15 mouse cellular contexts compared by ENCODE assay signal in the genomic region with DNA sequence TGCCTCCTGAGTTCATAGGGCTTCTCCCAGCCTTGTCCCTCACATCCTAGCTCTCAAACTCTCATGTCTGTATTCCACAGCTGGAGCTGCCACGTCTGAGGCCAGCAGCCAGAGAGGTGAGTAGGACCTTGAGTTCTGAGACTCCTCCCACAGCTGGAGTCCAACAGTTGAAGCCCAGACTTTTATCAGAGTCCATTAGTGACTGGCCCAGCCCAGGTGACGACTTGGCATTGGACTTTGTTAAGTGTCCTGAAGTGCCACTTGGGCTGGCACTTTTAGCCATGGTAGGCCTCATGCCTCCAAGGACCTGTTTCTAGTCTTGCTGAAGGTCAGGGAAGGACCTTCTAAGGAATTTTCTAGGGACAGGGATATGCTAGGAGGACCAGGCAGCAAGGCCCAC. TPM values are rescaled to one million over a fixed set of nuclear protein-coding genes. Genes with fewer than 3 reads are reported as not detected.
A peak's percentile ranks its signal among the peaks of the same experiment; 100 is the strongest.
DNase-seq lines count a peak whose midpoint lies in the region; ATAC-seq and TF ChIP-seq lines count a peak whose summit lies in the region.
"Had no signal": no experiment of that assay in that cellular context is flagged by ENCODE, and none has a peak within 500 bp of the region (broad histone marks: within the 10 kb centered on the region; RNA-seq: fewer than 3 reads in every experiment).

No protein-coding gene starts in this region.

- H3K27me3 ChIP-seq in liver, postnatal 0 days (ENCODE audit: insufficient read depth, low read length): no peaks in the 10 kb centered on the region
- H3K27me3 ChIP-seq in midbrain, embryonic 15.5 days (replicated peaks): no peaks in the 10 kb centered on the region
- H3K27me3 ChIP-seq: midbrain, embryonic 13.5 days; neural tube, embryonic 12.5 days had no signal

- no peak for DNase-seq in liver, postnatal 0 days
- no peak for DNase-seq in liver
- DNase-seq in heart, postnatal 25 days (ENCODE audit: low spot score): peak; percentile 4
- peak; percentile 49 to 60 for DNase-seq in kidney, postnatal 36 days
- no peak for DNase-seq in layer of hippocampus, postnatal 10 days (ENCODE audit: low spot score in 2 of 2)
- DNase-seq in layer of hippocampus, adult 18-20 months (ENCODE audit: low spot score in 2 of 2): no peak
- DNase-seq in cerebellum, adult 11 months: no peak
- DNase-seq: forebrain, postnatal 0 days; left cerebral cortex, postnatal 4 days; lung, embryonic 14.5 days; right cerebral cortex, adult 18-20 months; thymus, postnatal 25 days had no signal

- H3K9ac ChIP-seq in liver, postnatal 0 days (replicated peaks): no peak overlapping the region
- no peak overlapping the region for H3K9ac ChIP-seq in midbrain, embryonic 15.5 days
- H3K9ac ChIP-seq: forebrain, postnatal 0 days; lung, embryonic 14.5 days; midbrain, embryonic 13.5 days; neural tube, embryonic 12.5 days had no signal

- 0 out of 2 replicates have a peak, but pooled peaks have one; percentile 17 for ATAC-seq in liver, postnatal 0 days
- no peak for ATAC-seq in midbrain, embryonic 15.5 days (replicated peaks)
- ATAC-seq: forebrain, postnatal 0 days; midbrain, embryonic 13.5 days had no signal

- no peaks in the 10 kb centered on the region for H3K4me1 ChIP-seq in liver, postnatal 0 days (ENCODE audit: insufficient read depth)
- peaks cover 2% of the 10 kb centered on the region for H3K4me1 ChIP-seq in midbrain, embryonic 15.5 days
- H3K4me1 ChIP-seq: neural tube, embryonic 12.5 days had no signal

- no peak overlapping the region for H3K4me3 ChIP-seq in liver, postnatal 0 days (ENCODE audit: low read depth, low read length)
- no peak overlapping the region for H3K4me3 ChIP-seq in midbrain, embryonic 15.5 days
- H3K4me3 ChIP-seq: midbrain, embryonic 13.5 days; neural tube, embryonic 12.5 days had no signal

- TF ChIP-seq EP300 in liver, postnatal 0 days (IDR thresholded peaks at IDR 0.05; ENCODE audit: low read depth): no peak

- no peak overlapping the region for H3K27ac ChIP-seq in liver, postnatal 0 days (ENCODE audit: low read depth)
- no peak overlapping the region for H3K27ac ChIP-seq in midbrain, embryonic 15.5 days
- H3K27ac ChIP-seq: midbrain, embryonic 13.5 days; neural tube, embryonic 12.5 days had no signal

- no peaks in the 10 kb centered on the region for H3K9me3 ChIP-seq in liver, postnatal 0 days (ENCODE audit: low read length)
- no peaks in the 10 kb centered on the region for H3K9me3 ChIP-seq in midbrain, embryonic 15.5 days
- H3K9me3 ChIP-seq: midbrain, embryonic 13.5 days; neural tube, embryonic 12.5 days had no signal

- TF ChIP-seq CTCF in liver, postnatal 0 days (IDR thresholded peaks at IDR 0.05; ENCODE audit: low read depth): no peak

- intact Hi-C loops in heart, postnatal 25 days (cut with DNase I): no loop called here

- H3K4me2 ChIP-seq in liver, postnatal 0 days (ENCODE audit: low read depth, low read length): no peak overlapping the region
- no peak overlapping the region for H3K4me2 ChIP-seq in midbrain, embryonic 15.5 days
- H3K4me2 ChIP-seq: lung, embryonic 14.5 days; midbrain, embryonic 13.5 days; neural tube, embryonic 12.5 days had no signal

- whole genome bisulfite sequencing in liver, postnatal 0 days (ENCODE audit: insufficient replicate concordance): 57% methylated on average over 2 of the region's 2 CpGs
- WGBS in midbrain, embryonic 15.5 days: 75% methylated on average over 2 of the region's 2 CpGs

- no peaks in the 10 kb centered on the region for H3K36me3 ChIP-seq in liver, postnatal 0 days (replicated peaks; ENCODE audit: insufficient read depth, low read length)
- no peaks in the 10 kb centered on the region for H3K36me3 ChIP-seq in midbrain, embryonic 15.5 days (replicated peaks)
- H3K36me3 ChIP-seq: midbrain, embryonic 13.5 days; neural tube, embryonic 12.5 days had no signal

RNA-seq across cellular contexts. Expression of a gene that starts 14.0 kb away (rescaled TPM):
- 7.2 and 8.4 TPM in 2 replicates for polyA plus RNA-seq in liver, postnatal 0 days (2015; fragmentation: Nextera tagmentation; extraction: Ambion mirVana)
- total RNA-seq in heart, postnatal 25 days (2021): 10 to 100 TPM; 14.0 to 15.1 TPM
- 10 to 100 TPM; 22.5 to 24.3 TPM for total RNA-seq in layer of hippocampus, postnatal 10 days (2021)
- 10 to 100 TPM; 31.4 to 32.5 TPM for total RNA-seq in layer of hippocampus, adult 18-20 months (2021)
- polyA plus RNA-seq in midbrain, embryonic 15.5 days (2015; fragmentation: Nextera tagmentation; extraction: Ambion mirVana): 55.2 TPM in 2 replicates

RNA-seq across cellular contexts. Expression of a gene that starts 32.2 kb away (rescaled TPM):
- polyA plus RNA-seq in liver, postnatal 0 days (2015; fragmentation: Nextera tagmentation; extraction: Ambion mirVana): 24.1 and 30.1 TPM in 2 replicates
- total RNA-seq in heart, postnatal 25 days (2021): 100 to 1,000 TPM; 206 to 224 TPM
- total RNA-seq in layer of hippocampus, postnatal 10 days (2021): 100 to 1,000 TPM; 370 to 417 TPM
- 100 to 1,000 TPM; 378 to 398 TPM for total RNA-seq in layer of hippocampus, adult 18-20 months (2021)
- polyA plus RNA-seq in midbrain, embryonic 15.5 days (2015; fragmentation: Nextera tagmentation; extraction: Ambion mirVana): 45.0 and 47.9 TPM in 2 replicates

Comparison
In these comparisons a context has a peak if more than half of its experiments do, and no peak if none do; other contexts are left out.
1. DNase-seq: peak in heart, postnatal 25 days (single experiment) and kidney, postnatal 36 days (2 of 2); none in liver, postnatal 0 days (single experiment), liver (single experiment), layer of hippocampus, postnatal 10 days (0 of 2), layer of hippocampus, adult 18-20 months (0 of 2) and cerebellum, adult 11 months (single experiment).